Mouse (Mus musculus) G1E (cell line): Measurements from ENCODE around the gene Sfxn1. TPM values are rescaled to one million over a fixed set of nuclear protein-coding genes. Genes with fewer than 3 reads are reported as not detected.

Source experiments
- ATAC-seq: 2 replicates; pipeline ENCODE4 v1.8.0; 2016; ENCODE audit warnings: mild to moderate bottlenecking; ENCODE audit not compliant: insufficient number of reproducible peaks, poor library complexity, low FRiP score, severe bottlenecking; ENCODE audit errors: extremely low read depth
- DNase-seq: peaks from one replicate; pipeline ENCODE4 v3.0.0; 2012; ENCODE audit warnings: low spot score
- H3K27me3 ChIP-seq: 2 replicates; pipeline ENCODE4 v1.6.1; 2012; ENCODE audit warnings: mild to moderate bottlenecking, low read length, inconsistent platforms; ENCODE audit not compliant: insufficient read depth
- H3K36me3 ChIP-seq: replicated peaks from 2 replicates; pipeline ENCODE3; 2012; ENCODE audit warnings: mild to moderate bottlenecking, inconsistent platforms
- H3K4me1 ChIP-seq: 2 replicates; pipeline ENCODE4 v1.6.1; 2012; ENCODE audit warnings: low read depth, low read length, inconsistent platforms, mixed read lengths; ENCODE audit not compliant: insufficient read depth
- H3K4me3 ChIP-seq: 2 replicates; pipeline ENCODE4 v1.5.1; 2012; ENCODE audit warnings: low read depth, mild to moderate bottlenecking, inconsistent platforms, low read length, moderate library complexity, mixed read lengths
- H3K9me3 ChIP-seq: replicated peaks from 2 replicates; pipeline ENCODE4 v1.6.1; 2012; ENCODE audit warnings: inconsistent platforms
- CTCF ChIP-seq: IDR thresholded peaks from 2 replicates; pipeline ENCODE4 v1.5.1; 2012; ENCODE audit warnings: low read depth, low read length, inconsistent platforms, mixed read lengths
- GATA1 ChIP-seq: IDR thresholded peaks from 2 replicates; pipeline ENCODE4 v1.6.1; 2012; ENCODE audit warnings: borderline replicate concordance, low read length, inconsistent platforms, mixed read lengths
- GATA2 ChIP-seq: IDR thresholded peaks from 2 replicates; pipeline ENCODE4 v1.6.1; 2012; ENCODE audit warnings: low read depth, low read length, inconsistent platforms, borderline replicate concordance
- POLR2AphosphoS5 ChIP-seq: IDR thresholded peaks from 2 replicates; pipeline ENCODE4 v1.6.1; 2012; ENCODE audit warnings: low read depth, low read length, inconsistent platforms; ENCODE audit not compliant: insufficient replicate concordance
- TAL1 ChIP-seq: conservative IDR thresholded peaks from 2 replicates; pipeline ENCODE4 v1.6.1; 2012; ENCODE audit warnings: low read depth, low read length, inconsistent platforms, mixed read lengths
- polyA plus RNA-seq: library from polyadenylated mRNA; stranded (reverse); fragments of >175 nt; gene quantifications from 2 replicates; pipeline ENCODE4 v1.2.3, GENCODE M21; 2012
- total RNA-seq, 2 experiments: library from RNA; stranded (forward) in 1 of 2; stranded (reverse) in 1 of 2; fragments of 200-1000 nt in 1 of 2; fragments of >200 nt in 1 of 2; fragmentation: Nextera tagmentation in 1 of 2; gene quantifications; 2 replicates each; pipeline ENCODE4 v1.2.3; 2014 to 2017

The Sfxn1 gene
- total and polyA plus RNA-seq, 3 experiments = 27.8 to 150 (median 89.2) TPM

DNA sequence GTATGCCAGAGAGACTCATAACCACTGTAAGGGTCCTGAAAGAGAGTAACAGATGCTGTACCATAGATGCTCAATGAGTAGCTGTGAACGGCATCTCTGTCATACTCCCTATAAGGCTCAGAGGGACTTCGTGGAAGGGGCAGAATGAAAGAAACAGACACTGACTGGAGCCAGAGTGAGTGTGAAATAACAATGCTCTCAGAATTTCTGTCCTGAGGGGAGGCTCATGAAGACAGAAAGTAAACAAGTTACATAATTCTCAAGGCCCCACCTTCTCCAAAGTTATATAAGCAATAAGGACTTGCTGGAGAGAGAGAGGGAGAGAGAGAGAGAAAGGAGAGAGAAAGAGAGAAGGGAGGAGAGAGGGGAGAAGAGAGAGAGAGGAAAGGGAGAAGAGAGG lies 84.2 kb downstream of the Sfxn1 start:
- ATAC-seq = no peak

More for the DNA sequence above, 84.2 kb downstream of the Sfxn1 start:
- Histone ChIP-seq H3K4me1 (no peaks in the 10 kb centered on the region), H3K27me3 (0 out of 2 replicates have a peak, but pooled peaks cover under 1% of the 10 kb centered on the region), H3K4me3 (no peak overlapping the region), H3K9me3 (peaks cover 8% of the 10 kb centered on the region), H3K36me3 (no peaks in the 10 kb centered on the region)
- no peak for TF ChIP-seq GATA1
- TF ChIP-seq CTCF = no peak
- TF ChIP-seq GATA2 = no peak
- no peak for TF ChIP-seq TAL1
- TF ChIP-seq POLR2AphosphoS5 = no peak
- no peak for DNase-seq

Other genes starting within 250 kb of the Sfxn1 start
- not detected in 2 replicates for gene Drd1, start 16.2 kb upstream of the Sfxn1 start, total RNA-seq (2014; fragmentation: Nextera tagmentation)
- gene Drd1, start 16.2 kb upstream of the Sfxn1 start, total RNA-seq (2017) = 0.06 and 0.11 TPM in 2 replicates
- gene Drd1, start 16.2 kb upstream of the Sfxn1 start, polyA plus RNA-seq = not detected in 2 replicates
- not detected in 2 replicates for gene Hrh2, start 120.3 kb downstream of the Sfxn1 start, total RNA-seq (2014; fragmentation: Nextera tagmentation)
- gene Hrh2, start 120.3 kb downstream of the Sfxn1 start, total RNA-seq (2017) = 0.05 and 0.06 TPM in 2 replicates
- not detected in 2 replicates for gene Hrh2, start 120.3 kb downstream of the Sfxn1 start, polyA plus RNA-seq